Mouse (Mus musculus): ENCODE results near the gene Ikbkg. TPM values are rescaled to one million over a fixed set of nuclear protein-coding genes. Genes with fewer than 3 reads are reported as not detected.

Ikbkg gene
- polyA plus RNA-seq, 1 experiment from 2014 or later, result 18.9 TPM

- H3K9me3 ChIP-seq, result no peaks in the 10 kb centered on the region
- WGBS, result 69% methylated on average over 1 of the region's 1 CpGs
- H3K4me3 ChIP-seq, result no peak overlapping the region
- no peaks in the 10 kb centered on the region for H3K36me3 ChIP-seq (replicated peaks)
- H3K27ac ChIP-seq (replicated peaks), result no peak overlapping the region
- no peaks in the 10 kb centered on the region for H3K27me3 ChIP-seq (replicated peaks; ENCODE audit: low read depth, poor library complexity, severe bottlenecking)
- H3K4me1 ChIP-seq, result no peaks in the 10 kb centered on the region
- DNase-seq (ENCODE audit: low spot score), result no peak
These were observed 104.0 kb downstream of the Ikbkg start for GRCm38 (mm10) chrX:74497131-74497530.

Other genes starting within 250 kb of the Ikbkg start
- not detected in 2 replicates for gene Tex28, start 225.5 kb upstream of the Ikbkg start, polyA plus RNA-seq (2016; fragmentation: Nextera tagmentation; extraction: Ambion mirVana)
- 0.10 TPM in 1 of 2 replicates, not detected in the other for gene Tktl1, start 216.0 kb upstream of the Ikbkg start, polyA plus RNA-seq (2016; fragmentation: Nextera tagmentation; extraction: Ambion mirVana)
- 315 and 331 TPM in 2 replicates for gene Flna, start 143.5 kb upstream of the Ikbkg start, polyA plus RNA-seq (2016; fragmentation: Nextera tagmentation; extraction: Ambion mirVana)
- gene Emd, start 138.6 kb upstream of the Ikbkg start, polyA plus RNA-seq (2016; fragmentation: Nextera tagmentation; extraction: Ambion mirVana), result 25.9 and 27.8 TPM in 2 replicates
- gene Rpl10, start 122.5 kb upstream of the Ikbkg start, polyA plus RNA-seq (2016; fragmentation: Nextera tagmentation; extraction: Ambion mirVana), result 846 and 850 TPM in 2 replicates
- 68.8 and 70.4 TPM in 2 replicates for gene Taz, start 111.4 kb upstream of the Ikbkg start, polyA plus RNA-seq (2016; fragmentation: Nextera tagmentation; extraction: Ambion mirVana)
- gene Dnase1l1, start 111.0 kb upstream of the Ikbkg start, polyA plus RNA-seq (2016; fragmentation: Nextera tagmentation; extraction: Ambion mirVana), result 4.2 and 4.7 TPM in 2 replicates
- 86.4 and 91.5 TPM in 2 replicates for gene Atp6ap1, start 96.2 kb upstream of the Ikbkg start, polyA plus RNA-seq (2016; fragmentation: Nextera tagmentation; extraction: Ambion mirVana)
- gene Gdi1, start 88.3 kb upstream of the Ikbkg start, polyA plus RNA-seq (2016; fragmentation: Nextera tagmentation; extraction: Ambion mirVana), result 231 and 251 TPM in 2 replicates
- gene Fam50a, start 80.3 kb upstream of the Ikbkg start, polyA plus RNA-seq (2016; fragmentation: Nextera tagmentation; extraction: Ambion mirVana), result 60.2 and 60.4 TPM in 2 replicates
- 18.3 and 19.6 TPM in 2 replicates for gene Plxna3, start 64.2 kb upstream of the Ikbkg start, polyA plus RNA-seq (2016; fragmentation: Nextera tagmentation; extraction: Ambion mirVana)
- gene Lage3, start 39.7 kb upstream of the Ikbkg start, polyA plus RNA-seq (2016; fragmentation: Nextera tagmentation; extraction: Ambion mirVana), result 114 and 119 TPM in 2 replicates
- 61.1 and 69.8 TPM in 2 replicates for gene Ubl4a, start 20.1 kb upstream of the Ikbkg start, polyA plus RNA-seq (2016; fragmentation: Nextera tagmentation; extraction: Ambion mirVana)
- 12.3 and 13.0 TPM in 2 replicates for gene Slc10a3, start 19.9 kb upstream of the Ikbkg start, polyA plus RNA-seq (2016; fragmentation: Nextera tagmentation; extraction: Ambion mirVana)
- 23.7 and 23.8 TPM in 2 replicates for gene Fam3a, start within 50 bp of the Ikbkg start, polyA plus RNA-seq (2016; fragmentation: Nextera tagmentation; extraction: Ambion mirVana)
- 54.7 and 57.3 TPM in 2 replicates for gene G6pdx, start 35.9 kb downstream of the Ikbkg start, polyA plus RNA-seq (2016; fragmentation: Nextera tagmentation; extraction: Ambion mirVana)
- not detected in 2 replicates for gene Gm6880, start 88.1 kb downstream of the Ikbkg start, polyA plus RNA-seq (2016; fragmentation: Nextera tagmentation; extraction: Ambion mirVana)
- gene Olfr1326-ps1, start 181.6 kb downstream of the Ikbkg start, polyA plus RNA-seq (2016; fragmentation: Nextera tagmentation; extraction: Ambion mirVana), result not detected in 2 replicates
- gene Olfr1325, start 199.4 kb downstream of the Ikbkg start, polyA plus RNA-seq (2016; fragmentation: Nextera tagmentation; extraction: Ambion mirVana), result not detected in 2 replicates